Mouse (Mus musculus) limb, embryonic 13.5 days (tissue): ENCODE measurements around the gene Treml2. TPM values are rescaled to one million over a fixed set of nuclear protein-coding genes. Genes with fewer than 3 reads are reported as not detected.

Experiments
- ATAC-seq: fragments of 200-750 bp; cut with Nextera tagmentation; 2 replicates; pipeline ENCODE4 v1.8.0; 2017; ENCODE audit warnings: low read depth, moderate number of reproducible peaks, moderate TSS enrichment; ENCODE audit not compliant: low FRiP score
- H3K27ac ChIP-seq: fragments of 300-500 bp; sonication (generic); 2 replicates; pipeline ENCODE4 v1.5.1; 2015; ENCODE audit warnings: inconsistent platforms, mild to moderate bottlenecking, moderate library complexity
- H3K27me3 ChIP-seq: fragments of 300-500 bp; sonication (generic); 2 replicates; pipeline ENCODE4 v1.6.1; 2015; ENCODE audit warnings: mild to moderate bottlenecking, inconsistent platforms
- H3K36me3 ChIP-seq: fragments of 300-500 bp; sonication (generic); 2 replicates; pipeline ENCODE4 v1.6.1; 2015; ENCODE audit warnings: inconsistent platforms, mild to moderate bottlenecking, moderate library complexity
- H3K4me1 ChIP-seq: fragments of 300-500 bp; sonication (generic); 2 replicates; pipeline ENCODE4 v1.6.1; 2015; ENCODE audit warnings: inconsistent platforms
- H3K4me2 ChIP-seq: fragments of 300-500 bp; sonication (generic); replicated peaks from 2 replicates; pipeline ENCODE4 v1.6.1; 2015; ENCODE audit warnings: inconsistent platforms, mild to moderate bottlenecking, moderate library complexity
- H3K4me3 ChIP-seq: fragments of 300-500 bp; sonication (generic); 2 replicates; pipeline ENCODE4 v1.5.1; 2015; ENCODE audit warnings: moderate library complexity, mild to moderate bottlenecking, inconsistent platforms
- H3K9ac ChIP-seq: fragments of 300-500 bp; sonication (generic); 2 replicates; pipeline ENCODE4 v1.6.1; 2015; ENCODE audit warnings: mild to moderate bottlenecking, inconsistent platforms
- H3K9me3 ChIP-seq: fragments of 300-500 bp; sonication (generic); 2 replicates; pipeline ENCODE4 v1.6.1; 2016; ENCODE audit warnings: inconsistent platforms
- WGBS: fragments of 180-500 bp; shearing (Covaris S2); methylation state at CpG from one replicate; pipeline ENCODE4 v1.1.7; 2015; 5-methylcytosine and 5-hydroxymethylcytosine counted together
- polyA plus RNA-seq: library from polyadenylated mRNA; unstranded; fragments of >200 nt; fragmentation: Nextera tagmentation; extraction: Ambion mirVana; gene quantifications from 2 replicates; pipeline ENCODE4 v1.2.1, GENCODE M21; 2015

The Treml2 gene
- 0.15 and 0.51 TPM in 2 replicates for polyA plus RNA-seq

- 23% methylated on average over 3 of the region's 4 CpGs for WGBS
- H3K36me3 ChIP-seq: no peaks in the 10 kb centered on the region
- ATAC-seq: no peak
Measured at GRCm38 (mm10) chr17:48299203-48299602, at the start of gene Treml2. Gene Treml2 (plus strand): TSS chr17:48299498.

GRCm38 (mm10) chr17:48249501-48249900 lies 49.8 kb upstream of the Treml2 start:
- Histone ChIP-seq H3K9ac (no peak overlapping the region), H3K27me3 (0 out of 2 replicates have a peak, but pooled peaks cover 6% of the 10 kb centered on the region), H3K36me3 (no peaks in the 10 kb centered on the region), H3K4me1 (no peaks in the 10 kb centered on the region), H3K27ac (no peak overlapping the region), H3K9me3 (no peaks in the 10 kb centered on the region), H3K4me3 (no peak overlapping the region), H3K4me2 (no peak overlapping the region)
- 85% methylated on average over 11 of the region's 11 CpGs for WGBS
- no peak for ATAC-seq

More at GRCm38 (mm10) chr17:48299203-48299602, at the start of gene Treml2:
- no peaks in the 10 kb centered on the region for H3K27me3 ChIP-seq
- H3K9me3 ChIP-seq: no peaks in the 10 kb centered on the region
- H3K4me1 ChIP-seq: no peaks in the 10 kb centered on the region
- H3K9ac ChIP-seq: no peak within 1 kb of the TSS
- no peak within 1 kb of the TSS for H3K4me3 ChIP-seq
- no peak within 1 kb of the TSS for H3K27ac ChIP-seq
- H3K4me2 ChIP-seq: no peak within 1 kb of the TSS

- 86% methylated on average over 7 of the region's 7 CpGs for WGBS
- Histone ChIP-seq H3K9me3 (no peaks in the 10 kb centered on the region), H3K4me3 (no peak overlapping the region), H3K27me3 (0 out of 2 replicates have a peak, but pooled peaks cover 6% of the 10 kb centered on the region), H3K4me1 (no peaks in the 10 kb centered on the region), H3K4me2 (no peak overlapping the region), H3K27ac (no peak overlapping the region), H3K9ac (no peak overlapping the region), H3K36me3 (no peaks in the 10 kb centered on the region)
- no peak for ATAC-seq
Measured at GRCm38 (mm10) chr17:48250631-48251030, 48.7 kb upstream of the Treml2 start.

- Histone ChIP-seq H3K27ac (no peak overlapping the region), H3K27me3 (0 out of 2 replicates have a peak, but pooled peaks cover 6% of the 10 kb centered on the region), H3K4me2 (no peak overlapping the region), H3K4me1 (no peaks in the 10 kb centered on the region), H3K9me3 (peaks cover 12% of the 10 kb centered on the region), H3K4me3 (no peak overlapping the region), H3K9ac (no peak overlapping the region), H3K36me3 (no peaks in the 10 kb centered on the region)
- ATAC-seq: no peak
Measured at GRCm38 (mm10) chr17:48256575-48256974, 42.7 kb upstream of the Treml2 start.

GRCm38 (mm10) chr17:48261868-48262267 lies 37.4 kb upstream of the Treml2 start:
- H3K36me3 ChIP-seq: no peaks in the 10 kb centered on the region
- ATAC-seq: no peak
- WGBS: 75% methylated on average over 2 of the region's 2 CpGs

GRCm38 (mm10) chr17:48263741-48264362 lies 35.4 kb upstream of the Treml2 start, which contains the start of gene Treml4:
Gene Treml4 (plus strand): TSS chr17:48264295.
- ATAC-seq: no peak
- Histone ChIP-seq H3K36me3 (no peaks in the 10 kb centered on the region), H3K4me1 (peaks cover 11% of the 10 kb centered on the region; the same call in 1 of the 2 replicates), H3K27ac (no peak within 1 kb of the TSS), H3K9me3 (peaks cover 10% of the 10 kb centered on the region), H3K27me3 (no peaks in the 10 kb centered on the region), H3K9ac (no peak within 1 kb of the TSS), H3K4me3 (no peak within 1 kb of the TSS), H3K4me2 (no peak within 1 kb of the TSS)
- WGBS: 87% methylated on average over 3 of the region's 3 CpGs

More at GRCm38 (mm10) chr17:48261868-48262267, 37.4 kb upstream of the Treml2 start:
- no peaks in the 10 kb centered on the region for H3K27me3 ChIP-seq
- no peak overlapping the region for H3K9ac ChIP-seq
- no peak overlapping the region for H3K4me3 ChIP-seq
- peaks cover 12% of the 10 kb centered on the region for H3K9me3 ChIP-seq
- H3K4me2 ChIP-seq: no peak overlapping the region
- peaks cover 11% of the 10 kb centered on the region; the same call in 1 of the 2 replicates for H3K4me1 ChIP-seq
- no peak overlapping the region for H3K27ac ChIP-seq

GRCm38 (mm10) chr17:48264662-48265061 lies 34.6 kb upstream of the Treml2 start:
- ATAC-seq: no peak
- Histone ChIP-seq H3K9me3 (peaks cover 2% of the 10 kb centered on the region; the same call in 1 of the 2 replicates), H3K36me3 (no peaks in the 10 kb centered on the region), H3K9ac (no peak overlapping the region), H3K27ac (no peak overlapping the region), H3K4me1 (peaks cover 11% of the 10 kb centered on the region; the same call in 1 of the 2 replicates), H3K4me3 (no peak overlapping the region), H3K27me3 (no peaks in the 10 kb centered on the region), H3K4me2 (no peak overlapping the region)
- 88% methylated on average over 7 of the region's 7 CpGs for WGBS

GRCm38 (mm10) chr17:48266138-48266537 lies 33.2 kb upstream of the Treml2 start:
- Histone ChIP-seq H3K4me2 (no peak overlapping the region), H3K27me3 (no peaks in the 10 kb centered on the region), H3K9me3 (no peaks in the 10 kb centered on the region), H3K4me1 (peaks cover 11% of the 10 kb centered on the region; the same call in 1 of the 2 replicates), H3K4me3 (no peak overlapping the region), H3K9ac (no peak overlapping the region), H3K36me3 (no peaks in the 10 kb centered on the region), H3K27ac (no peak overlapping the region)
- ATAC-seq: no peak
- WGBS: 9% methylated on average over 2 of the region's 2 CpGs

- ATAC-seq: no peak
- 29% methylated on average over 2 of the region's 2 CpGs for WGBS
- Histone ChIP-seq H3K36me3 (no peaks in the 10 kb centered on the region), H3K4me2 (no peak overlapping the region), H3K9ac (no peak overlapping the region), H3K4me3 (no peak overlapping the region), H3K4me1 (peaks cover 11% of the 10 kb centered on the region; the same call in 1 of the 2 replicates), H3K27ac (no peak overlapping the region), H3K9me3 (no peaks in the 10 kb centered on the region), H3K27me3 (no peaks in the 10 kb centered on the region)
Measured at GRCm38 (mm10) chr17:48266610-48267304, 32.5 kb upstream of the Treml2 start.

- H3K9ac ChIP-seq: no peak overlapping the region
- no peak for ATAC-seq
- no peak overlapping the region for H3K27ac ChIP-seq
- WGBS: 70% methylated on average over 1 of the region's 1 CpGs
- no peaks in the 10 kb centered on the region for H3K27me3 ChIP-seq
- peaks cover 11% of the 10 kb centered on the region; the same call in 1 of the 2 replicates for H3K4me1 ChIP-seq
- H3K9me3 ChIP-seq: no peaks in the 10 kb centered on the region
- H3K4me2 ChIP-seq: no peak overlapping the region
- H3K36me3 ChIP-seq: no peaks in the 10 kb centered on the region
- H3K4me3 ChIP-seq: no peak overlapping the region
Measured at GRCm38 (mm10) chr17:48267591-48267990, 31.7 kb upstream of the Treml2 start.

GRCm38 (mm10) chr17:48268276-48268675 lies 31.0 kb upstream of the Treml2 start:
- peaks cover 11% of the 10 kb centered on the region; the same call in 1 of the 2 replicates for H3K4me1 ChIP-seq
- H3K9me3 ChIP-seq: no peaks in the 10 kb centered on the region
- no peak overlapping the region for H3K27ac ChIP-seq
- H3K27me3 ChIP-seq: no peaks in the 10 kb centered on the region
- no peak overlapping the region for H3K9ac ChIP-seq
- no peak for ATAC-seq
- H3K4me3 ChIP-seq: no peak overlapping the region
- H3K4me2 ChIP-seq: no peak overlapping the region
- H3K36me3 ChIP-seq: no peaks in the 10 kb centered on the region

GRCm38 (mm10) chr17:48269833-48270232 lies 29.5 kb upstream of the Treml2 start:
- H3K4me1 ChIP-seq: peaks cover 11% of the 10 kb centered on the region; the same call in 1 of the 2 replicates
- H3K27ac ChIP-seq: no peak overlapping the region
- H3K9ac ChIP-seq: no peak overlapping the region
- no peak overlapping the region for H3K4me3 ChIP-seq
- H3K9me3 ChIP-seq: no peaks in the 10 kb centered on the region
- H3K4me2 ChIP-seq: no peak overlapping the region
- 79% methylated on average over 4 of the region's 4 CpGs for WGBS
- ATAC-seq: no peak
- no peaks in the 10 kb centered on the region for H3K36me3 ChIP-seq
- H3K27me3 ChIP-seq: no peaks in the 10 kb centered on the region
